10 mouse cellular contexts compared by ENCODE assay signal in the genomic region with DNA sequence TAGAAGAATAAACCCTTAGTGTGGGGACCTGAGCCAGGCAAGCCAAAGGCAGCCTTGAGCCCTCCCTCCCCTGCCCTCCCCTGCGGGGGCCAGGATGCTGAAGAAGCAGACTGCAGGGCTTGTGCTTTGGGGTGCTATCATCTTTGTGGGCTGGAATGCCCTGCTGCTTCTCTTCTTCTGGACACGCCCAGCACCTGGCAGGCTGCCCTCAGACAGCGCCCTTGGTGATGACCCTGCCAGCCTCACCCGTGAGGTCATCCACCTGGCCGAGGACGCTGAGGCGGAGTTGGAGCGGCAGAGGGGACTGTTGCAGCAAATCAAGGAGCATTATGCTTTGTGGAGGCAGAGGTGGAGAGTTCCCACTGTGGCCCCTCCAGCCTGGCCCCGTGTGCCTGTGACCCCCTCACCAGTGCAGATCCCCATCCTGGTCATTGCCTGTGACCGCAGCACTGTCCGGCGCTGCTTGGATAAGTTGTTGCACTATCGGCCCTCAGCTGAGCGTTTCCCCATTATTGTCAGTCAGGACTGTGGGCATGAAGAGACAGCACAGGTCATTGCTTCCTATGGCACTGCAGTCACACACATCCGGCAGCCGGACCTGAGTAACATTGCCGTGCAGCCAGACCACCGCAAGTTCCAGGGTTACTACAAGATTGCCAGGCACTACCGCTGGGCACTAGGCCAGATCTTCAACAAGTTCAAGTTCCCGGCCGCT. TPM values are rescaled to one million over a fixed set of nuclear protein-coding genes. Genes with fewer than 3 reads are reported as not detected.
A peak's percentile ranks its signal among the peaks of the same experiment; 100 is the strongest.
DNase-seq lines count a peak whose midpoint lies in the region; ATAC-seq and TF ChIP-seq lines count a peak whose summit lies in the region.
"Had no signal": no experiment of that assay in that cellular context is flagged by ENCODE, and none has a peak within 500 bp of the region (broad histone marks: within the 10 kb centered on the region; RNA-seq: fewer than 3 reads in every experiment).

No protein-coding gene starts in this region.

- H3K4me2 ChIP-seq in midbrain, embryonic 15.5 days, result no peak overlapping the region
- no peak overlapping the region for H3K4me2 ChIP-seq in forebrain, embryonic 15.5 days (replicated peaks)

- 13% methylated on average over 21 of the region's 21 CpGs for WGBS in liver, adult 2 months
- WGBS in kidney, adult 2 months, result 39% methylated on average over 21 of the region's 21 CpGs
- 96% methylated on average over 21 of the region's 21 CpGs for WGBS in midbrain, embryonic 15.5 days
- WGBS in forebrain, embryonic 15.5 days, result 93% methylated on average over 21 of the region's 21 CpGs

- peaks cover 19% of the 10 kb centered on the region for H3K79me2 ChIP-seq in liver, adult 2 months (ENCODE audit: control insufficient read depth, insufficient read depth, low read length)

- no peak for TF ChIP-seq CTCF in liver, adult 2 months (IDR thresholded peaks at IDR 0.05; ENCODE audit: low read depth, low read length)
- no peak for TF ChIP-seq CTCF in kidney, adult 2 months (conservative IDR thresholded peaks at IDR 0.05; ENCODE audit: insufficient read depth, insufficient read length, low read depth, low read length)

- H3K27me3 ChIP-seq in liver, adult 2 months (ENCODE audit: control insufficient read depth, insufficient read depth, low read length), result no peaks in the 10 kb centered on the region
- H3K27me3 ChIP-seq in kidney, adult 2 months (replicated peaks; ENCODE audit: control insufficient read depth, insufficient read depth, low read length), result no peaks in the 10 kb centered on the region
- no peaks in the 10 kb centered on the region for H3K27me3 ChIP-seq in midbrain, embryonic 15.5 days (replicated peaks)
- no peaks in the 10 kb centered on the region for H3K27me3 ChIP-seq in forebrain, embryonic 15.5 days
- H3K27me3 ChIP-seq: Patski had no signal

- H3K4me3 ChIP-seq in liver, adult 2 months (ENCODE audit: insufficient read depth, low read depth, low read length), result peak overlapping the region; percentile 22; the same call in 1 of the 2 replicates
- H3K4me3 ChIP-seq in kidney, adult 2 months (ENCODE audit: insufficient read depth, low read depth, low read length), result no peak overlapping the region
- no peak overlapping the region for H3K4me3 ChIP-seq in midbrain, embryonic 15.5 days
- H3K4me3 ChIP-seq in forebrain, embryonic 15.5 days, result no peak overlapping the region

- ATAC-seq in megakaryocyte-erythroid progenitor cell, adult 5-6 weeks (replicated peaks; ENCODE audit: low FRiP score, low TSS enrichment, poor library complexity, severe bottlenecking), result peak; percentile 60
- no peak for ATAC-seq in midbrain, embryonic 15.5 days (replicated peaks)
- ATAC-seq in forebrain, embryonic 15.5 days (replicated peaks), result no peak
- ATAC-seq: Patski had no signal

- H3K9ac ChIP-seq in liver, adult 2 months (ENCODE audit: low read depth, low read length), result peak overlapping the region; percentile 17
- H3K9ac ChIP-seq in midbrain, embryonic 15.5 days, result no peak overlapping the region
- H3K9ac ChIP-seq in forebrain, embryonic 15.5 days (replicated peaks), result no peak overlapping the region

- DNase-seq in liver, adult 2 months (ENCODE audit: extremely low read depth, low read depth, low spot score), result peak; percentile 87
- no peak for DNase-seq in liver
- DNase-seq in adrenal gland, postnatal 14 days, result peak; percentile 93
- DNase-seq in kidney, adult 2 months, result peak; percentile 95

- 0 out of 2 replicates have a peak, but pooled peaks have one; percentile 6 for TF ChIP-seq POLR2A in liver, adult 2 months (IDR thresholded peaks at IDR 0.05; ENCODE audit: extremely low read depth, insufficient read depth, low read length)
- no peak for TF ChIP-seq POLR2A in kidney, adult 2 months (IDR thresholded peaks at IDR 0.05; ENCODE audit: low read depth, low read length)

- H3K9me3 ChIP-seq in midbrain, embryonic 15.5 days, result no peaks in the 10 kb centered on the region
- no peaks in the 10 kb centered on the region for H3K9me3 ChIP-seq in forebrain, embryonic 15.5 days

- H3K27ac ChIP-seq in liver, adult 2 months (replicated peaks; ENCODE audit: insufficient read depth, low read depth, low read length), result peak overlapping the region; percentile 52
- H3K27ac ChIP-seq in kidney, adult 2 months (ENCODE audit: insufficient read depth, low read depth, low read length), result peak overlapping the region; percentile 65
- H3K27ac ChIP-seq in midbrain, embryonic 15.5 days, result no peak overlapping the region
- H3K27ac ChIP-seq in forebrain, embryonic 15.5 days (replicated peaks), result no peak overlapping the region

- H3K36me3 ChIP-seq in liver, adult 2 months (ENCODE audit: control insufficient read depth, insufficient read depth, low read length), result peaks cover 4% of the 10 kb centered on the region
- H3K36me3 ChIP-seq in kidney, adult 2 months (ENCODE audit: control insufficient read depth, insufficient read depth, low read length), result peaks cover 1% of the 10 kb centered on the region; the same call in 1 of the 2 replicates
- H3K36me3 ChIP-seq in midbrain, embryonic 15.5 days (replicated peaks), result peaks cover 8% of the 10 kb centered on the region
- H3K36me3 ChIP-seq in forebrain, embryonic 15.5 days, result peaks cover 6% of the 10 kb centered on the region; the same call in 1 of the 2 replicates

- peaks cover 37% of the 10 kb centered on the region for H3K4me1 ChIP-seq in liver, adult 2 months (ENCODE audit: control insufficient read depth, insufficient read depth, low read length)
- H3K4me1 ChIP-seq in kidney, adult 2 months (ENCODE audit: control insufficient read depth, insufficient read depth, low read length), result peaks cover 36% of the 10 kb centered on the region
- no peaks in the 10 kb centered on the region for H3K4me1 ChIP-seq in midbrain, embryonic 15.5 days
- H3K4me1 ChIP-seq in forebrain, embryonic 15.5 days, result no peaks in the 10 kb centered on the region

RNA-seq across cellular contexts. Expression of a gene that starts 16.8 kb away (rescaled TPM):
- 44.7 and 60.8 TPM in 2 replicates for total RNA-seq in liver, adult 2 months (2014; rRNA removed)
- 134 and 145 TPM in 2 replicates for polyA plus RNA-seq in liver, adult 2 months (2012; rRNA removed)
- total RNA-seq in adrenal gland, postnatal 14 days (2021), result 95.9 and 96.7 TPM in 2 replicates
- 157 and 198 TPM in 2 replicates for polyA plus RNA-seq in kidney, adult 2 months (2012; rRNA removed)
- total RNA-seq in megakaryocyte-erythroid progenitor cell, adult 5-6 weeks (2014; fragmentation: Nextera tagmentation), result 47.4 and 53.5 TPM in 2 replicates
- total RNA-seq in megakaryocyte-erythroid progenitor cell, adult 5-6 weeks (2017), result 28.1 and 34.2 TPM in 2 replicates
- 35.3 and 35.4 TPM in 2 replicates for polyA plus RNA-seq in midbrain, embryonic 15.5 days (2015; fragmentation: Nextera tagmentation; extraction: Ambion mirVana)
- 30.2 and 30.3 TPM in 2 replicates for polyA plus RNA-seq in forebrain, embryonic 15.5 days (2015; fragmentation: Nextera tagmentation; extraction: Ambion mirVana)

RNA-seq across cellular contexts. Expression of a gene that starts 17.3 kb away (rescaled TPM):
- 0.09 and 0.27 TPM in 2 replicates for total RNA-seq in liver, adult 2 months (2014; rRNA removed)
- 0.47 and 0.55 TPM in 2 replicates for polyA plus RNA-seq in liver, adult 2 months (2012; rRNA removed)
- not detected in 2 replicates for total RNA-seq in adrenal gland, postnatal 14 days (2021)
- 0.72 and 1.5 TPM in 2 replicates for polyA plus RNA-seq in kidney, adult 2 months (2012; rRNA removed)
- total RNA-seq in megakaryocyte-erythroid progenitor cell, adult 5-6 weeks (2014; fragmentation: Nextera tagmentation), result not detected in 2 replicates
- total RNA-seq in megakaryocyte-erythroid progenitor cell, adult 5-6 weeks (2017), result not detected in 2 replicates
- 0.05 TPM in 1 of 2 replicates, not detected in the other for polyA plus RNA-seq in midbrain, embryonic 15.5 days (2015; fragmentation: Nextera tagmentation; extraction: Ambion mirVana)
- not detected in 2 replicates for polyA plus RNA-seq in forebrain, embryonic 15.5 days (2015; fragmentation: Nextera tagmentation; extraction: Ambion mirVana)
- total RNA-seq: granulocyte monocyte progenitor cell, adult 5-6 weeks had no signal

RNA-seq across cellular contexts. Expression of a gene that starts 24.3 kb away (rescaled TPM):
- not detected in 2 replicates for total RNA-seq in liver, adult 2 months (2014; rRNA removed)
- polyA plus RNA-seq in liver, adult 2 months (2012; rRNA removed), result 0.09 and 0.26 TPM in 2 replicates
- not detected in 2 replicates for total RNA-seq in adrenal gland, postnatal 14 days (2021)
- 0.46 and 0.47 TPM in 2 replicates for polyA plus RNA-seq in kidney, adult 2 months (2012; rRNA removed)
- total RNA-seq in megakaryocyte-erythroid progenitor cell, adult 5-6 weeks (2014; fragmentation: Nextera tagmentation), result not detected in 2 replicates
- not detected in 2 replicates for total RNA-seq in megakaryocyte-erythroid progenitor cell, adult 5-6 weeks (2017)
- polyA plus RNA-seq in midbrain, embryonic 15.5 days (2015; fragmentation: Nextera tagmentation; extraction: Ambion mirVana), result 0.04 and 0.05 TPM in 2 replicates
- polyA plus RNA-seq in forebrain, embryonic 15.5 days (2015; fragmentation: Nextera tagmentation; extraction: Ambion mirVana), result not detected in 2 replicates
- total RNA-seq: granulocyte monocyte progenitor cell, adult 5-6 weeks; layer of hippocampus, postnatal 14 days had no signal

RNA-seq across cellular contexts. Expression of a gene that starts 43.8 kb away (rescaled TPM):
- not detected in 2 replicates for total RNA-seq in liver, adult 2 months (2014; rRNA removed)
- polyA plus RNA-seq in liver, adult 2 months (2012; rRNA removed), result not detected in 2 replicates
- total RNA-seq in adrenal gland, postnatal 14 days (2021), result not detected in 2 replicates
- not detected in 2 replicates for polyA plus RNA-seq in kidney, adult 2 months (2012; rRNA removed)
- not detected in 2 replicates for total RNA-seq in megakaryocyte-erythroid progenitor cell, adult 5-6 weeks (2014; fragmentation: Nextera tagmentation)
- not detected in 2 replicates for total RNA-seq in megakaryocyte-erythroid progenitor cell, adult 5-6 weeks (2017)
- polyA plus RNA-seq in midbrain, embryonic 15.5 days (2015; fragmentation: Nextera tagmentation; extraction: Ambion mirVana), result not detected in 2 replicates
- polyA plus RNA-seq in forebrain, embryonic 15.5 days (2015; fragmentation: Nextera tagmentation; extraction: Ambion mirVana), result not detected in 2 replicates
- total RNA-seq: granulocyte monocyte progenitor cell, adult 5-6 weeks; layer of hippocampus, postnatal 14 days had no signal

RNA-seq across cellular contexts. Expression of a gene that starts 57.7 kb away (rescaled TPM):
- total RNA-seq in liver, adult 2 months (2014; rRNA removed), result 18.3 and 18.8 TPM in 2 replicates
- 0.71 and 1.4 TPM in 2 replicates for polyA plus RNA-seq in liver, adult 2 months (2012; rRNA removed)
- total RNA-seq in adrenal gland, postnatal 14 days (2021), result 33.2 and 36.9 TPM in 2 replicates
- 2.0 and 2.6 TPM in 2 replicates for polyA plus RNA-seq in kidney, adult 2 months (2012; rRNA removed)
- total RNA-seq in megakaryocyte-erythroid progenitor cell, adult 5-6 weeks (2014; fragmentation: Nextera tagmentation), result 56.5 and 67.6 TPM in 2 replicates
- 102 and 160 TPM in 2 replicates for total RNA-seq in megakaryocyte-erythroid progenitor cell, adult 5-6 weeks (2017)
- polyA plus RNA-seq in midbrain, embryonic 15.5 days (2015; fragmentation: Nextera tagmentation; extraction: Ambion mirVana), result 45.1 and 46.0 TPM in 2 replicates
- 54.7 and 55.1 TPM in 2 replicates for polyA plus RNA-seq in forebrain, embryonic 15.5 days (2015; fragmentation: Nextera tagmentation; extraction: Ambion mirVana)

Comparison
In these comparisons a context has a peak if more than half of its experiments do, and no peak if none do; other contexts are left out.
1. H3K27ac ChIP-seq: peak in liver, adult 2 months (single experiment) and kidney, adult 2 months (single experiment); none in midbrain, embryonic 15.5 days (single experiment) and forebrain, embryonic 15.5 days (single experiment).